Mouse (Mus musculus): ENCODE measurements around the gene Gsg1l.
A peak's percentile ranks its signal among the peaks of the same experiment; 100 is the strongest.

The Gsg1l gene

GRCm38 (mm10) chr7:125973874-125974273 lies 108.3 kb downstream of the Gsg1l start:
- DNase-seq = peak; percentile 93

- peak; percentile 94 for DNase-seq
Observed at GRCm38 (mm10) chr7:125972776-125973175, 109.4 kb downstream of the Gsg1l start.

- DNase-seq = no peak
Observed at GRCm38 (mm10) chr7:125972174-125972672, 110.0 kb downstream of the Gsg1l start.

- no peak for DNase-seq
Observed at GRCm38 (mm10) chr7:125969076-125969475, 113.1 kb downstream of the Gsg1l start.

GRCm38 (mm10) chr7:125966402-125967261 lies 115.6 kb downstream of the Gsg1l start:
- peak; percentile 96 for DNase-seq

- DNase-seq = no peak
Observed at GRCm38 (mm10) chr7:125964087-125964607, 118.1 kb downstream of the Gsg1l start.

- DNase-seq = no peak
Observed at GRCm38 (mm10) chr7:125959294-125960048, 122.7 kb downstream of the Gsg1l start.

- DNase-seq = no peak
Observed at GRCm38 (mm10) chr7:125958856-125959255, 123.4 kb downstream of the Gsg1l start.

GRCm38 (mm10) chr7:125954994-125955393 lies 127.2 kb downstream of the Gsg1l start:
- no peak for DNase-seq

GRCm38 (mm10) chr7:125954356-125954878 lies 127.8 kb downstream of the Gsg1l start:
- DNase-seq = no peak

GRCm38 (mm10) chr7:125953844-125954243 lies 128.4 kb downstream of the Gsg1l start:
- DNase-seq = no peak

GRCm38 (mm10) chr7:125951911-125952310 lies 130.3 kb downstream of the Gsg1l start:
- no peak for DNase-seq

- DNase-seq = no peak
Observed at GRCm38 (mm10) chr7:125948973-125949372, 133.2 kb downstream of the Gsg1l start.

- DNase-seq = no peak
Observed at GRCm38 (mm10) chr7:125945915-125946314, 136.3 kb downstream of the Gsg1l start.

- DNase-seq = no peak
Observed at GRCm38 (mm10) chr7:125944631-125945030, 137.6 kb downstream of the Gsg1l start.

- no peak for DNase-seq
Observed at GRCm38 (mm10) chr7:125943511-125943910, 138.7 kb downstream of the Gsg1l start.

- DNase-seq = no peak
Observed at GRCm38 (mm10) chr7:125942365-125943090, 139.7 kb downstream of the Gsg1l start.

GRCm38 (mm10) chr7:125934319-125934718 lies 147.9 kb downstream of the Gsg1l start:
- no peak for DNase-seq

GRCm38 (mm10) chr7:125933356-125934244 lies 148.6 kb downstream of the Gsg1l start:
- DNase-seq = peak; percentile 90

GRCm38 (mm10) chr7:125931602-125932001 lies 150.6 kb downstream of the Gsg1l start:
- no peak for DNase-seq

- DNase-seq = no peak
Observed at GRCm38 (mm10) chr7:125924044-125924443, 158.2 kb downstream of the Gsg1l start.

Measured in heart, adult 11 months (tissue).